Mouse (Mus musculus): ENCODE measurements around the gene Dtx1.

The Dtx1 gene

DNA sequence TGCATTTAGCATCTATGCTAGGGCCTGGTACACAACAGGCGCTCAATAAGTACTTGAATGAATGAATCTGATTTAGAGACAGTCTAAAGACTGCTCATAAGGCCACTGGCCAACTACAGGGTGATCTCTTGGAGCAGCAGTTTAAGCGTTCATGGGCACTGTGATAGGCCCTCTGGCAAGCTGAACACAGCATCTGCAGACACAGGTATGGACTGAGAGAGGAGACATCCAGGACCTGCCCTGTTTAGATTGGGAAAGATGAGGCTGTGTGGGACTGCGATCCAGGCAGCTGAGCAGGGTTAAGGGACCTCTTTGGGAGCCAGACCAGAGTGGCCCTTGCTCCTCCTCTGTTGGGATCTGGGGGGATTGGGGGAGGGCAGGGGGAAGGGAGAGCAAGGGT, at the start of gene Dtx1:
TSS of gene Dtx1 (minus strand) at position 101 of the 400 bp plus-strand sequence.
- DNase-seq = no peak

DNA sequence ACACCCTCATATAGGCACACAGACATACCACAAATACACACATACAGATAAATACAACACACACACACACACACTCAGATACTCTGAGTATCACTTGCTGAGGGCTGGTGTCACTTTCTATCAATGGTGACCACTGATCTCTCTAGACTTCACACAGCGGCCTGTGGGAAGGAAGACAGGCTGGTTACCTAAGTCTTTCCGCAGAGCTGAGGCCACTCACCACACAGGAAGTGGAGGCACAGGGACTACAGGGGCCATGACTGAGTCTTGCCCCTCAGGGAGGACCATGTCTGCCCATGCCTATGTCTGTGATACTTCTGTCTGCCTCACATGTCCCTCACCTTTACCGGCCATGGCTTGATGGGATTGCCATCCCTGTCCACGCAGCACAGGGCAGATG, 42.5 kb upstream of the Dtx1 start:
- DNase-seq = no peak

DNA sequence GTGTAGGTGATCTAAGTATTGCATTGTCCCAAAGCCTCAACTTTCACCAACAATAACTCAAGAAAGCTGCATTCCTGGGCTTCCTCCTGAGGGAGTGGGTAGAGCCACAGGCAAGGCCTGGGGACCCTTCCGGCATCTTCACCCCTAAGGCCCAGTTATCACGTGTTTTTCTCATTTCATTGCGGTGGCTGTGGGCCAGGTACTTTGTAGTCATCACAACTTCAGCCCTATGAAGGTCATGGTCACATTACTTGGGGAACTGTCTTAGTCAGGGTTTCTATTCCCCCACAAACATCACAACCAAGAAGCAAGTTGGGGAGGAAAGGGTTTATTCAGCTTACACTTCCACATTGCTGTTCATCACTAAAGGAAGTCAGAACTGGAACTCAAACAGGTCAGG, 41.1 kb upstream of the Dtx1 start:
- DNase-seq = no peak

DNA sequence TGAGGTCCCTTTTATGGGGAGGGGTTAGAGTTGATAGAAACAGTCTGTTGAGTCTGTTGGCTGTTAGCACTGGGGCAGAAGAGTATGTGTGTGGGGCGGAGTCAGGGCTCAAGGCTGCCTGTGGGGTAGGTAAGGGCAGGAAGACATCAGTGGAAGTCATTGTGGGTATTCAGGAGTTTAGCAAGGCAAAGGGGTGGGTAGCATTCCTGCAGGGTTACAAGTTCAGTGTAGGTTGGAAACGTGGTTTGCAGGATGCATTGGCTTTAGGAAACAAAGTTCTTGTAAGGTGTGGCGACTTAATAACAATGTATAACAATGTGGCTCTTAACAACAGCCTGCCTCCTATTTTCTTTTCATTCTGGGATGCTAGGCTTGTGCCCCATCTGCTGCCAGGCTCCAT, 39.5 kb upstream of the Dtx1 start:
- DNase-seq = no peak

DNA sequence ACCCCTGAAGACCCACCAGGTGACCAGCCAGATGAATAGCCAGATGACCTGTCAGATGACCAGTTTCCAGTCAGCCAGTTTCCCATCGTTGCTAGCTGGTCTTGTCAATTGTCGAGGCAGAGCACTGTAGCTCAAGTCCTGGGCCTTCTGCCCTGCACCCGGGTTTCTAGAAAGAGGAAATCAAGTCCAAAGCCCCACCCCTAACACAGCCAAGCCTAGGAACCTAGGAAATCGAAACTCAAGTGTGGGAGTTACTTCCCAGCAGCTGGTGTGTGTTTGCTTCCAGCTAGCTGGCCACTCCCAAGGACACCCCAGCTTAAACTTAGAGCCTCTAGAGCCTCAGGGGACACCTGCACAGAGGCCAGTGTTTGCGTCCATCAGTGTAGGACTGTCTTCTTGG, 38.0 kb upstream of the Dtx1 start, which contains the start of gene Oas2:
TSS of gene Oas2 (minus strand) at position 166 of the 400 bp plus-strand sequence.
- DNase-seq = no peak

DNA sequence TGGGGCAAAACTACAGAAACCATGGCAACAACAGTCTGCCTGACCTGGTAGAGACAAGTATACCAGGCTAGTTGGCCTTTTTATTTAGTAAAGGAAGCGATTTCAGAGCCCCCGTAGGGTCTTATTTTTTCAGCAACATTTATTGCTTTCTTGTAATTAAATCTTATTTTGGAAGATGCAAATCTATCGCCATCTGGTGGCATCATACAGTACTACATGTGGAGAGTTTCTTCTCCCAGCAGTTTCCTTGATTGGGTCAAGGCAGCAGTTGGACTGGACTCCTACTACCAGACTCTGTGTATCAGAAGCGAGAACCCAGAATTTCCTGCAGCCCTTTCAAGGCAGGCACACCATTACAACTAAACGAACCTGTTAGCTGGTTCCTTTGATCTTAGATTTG, 34.7 kb upstream of the Dtx1 start:
- peak; percentile 84 for DNase-seq

DNA sequence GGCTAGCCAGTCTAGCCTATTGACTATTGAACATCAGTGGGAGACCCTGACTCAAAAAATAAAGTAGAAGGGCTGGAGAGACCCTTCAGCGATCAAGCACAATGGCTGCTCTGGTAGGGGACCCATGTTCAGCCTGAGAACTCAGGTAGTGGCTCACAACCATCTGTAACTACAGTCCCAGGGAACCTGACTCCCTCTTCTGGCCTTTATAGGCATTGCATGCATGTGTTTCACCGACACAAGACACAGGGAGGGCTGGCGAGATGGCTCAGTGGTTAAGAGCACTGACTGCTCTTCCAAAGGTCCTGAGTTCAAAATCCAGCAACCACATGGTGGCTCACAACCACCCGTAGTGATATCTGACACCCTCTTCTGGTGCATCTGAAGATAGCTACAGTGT, 30.4 kb upstream of the Dtx1 start:
- DNase-seq = peak; percentile 82

DNA sequence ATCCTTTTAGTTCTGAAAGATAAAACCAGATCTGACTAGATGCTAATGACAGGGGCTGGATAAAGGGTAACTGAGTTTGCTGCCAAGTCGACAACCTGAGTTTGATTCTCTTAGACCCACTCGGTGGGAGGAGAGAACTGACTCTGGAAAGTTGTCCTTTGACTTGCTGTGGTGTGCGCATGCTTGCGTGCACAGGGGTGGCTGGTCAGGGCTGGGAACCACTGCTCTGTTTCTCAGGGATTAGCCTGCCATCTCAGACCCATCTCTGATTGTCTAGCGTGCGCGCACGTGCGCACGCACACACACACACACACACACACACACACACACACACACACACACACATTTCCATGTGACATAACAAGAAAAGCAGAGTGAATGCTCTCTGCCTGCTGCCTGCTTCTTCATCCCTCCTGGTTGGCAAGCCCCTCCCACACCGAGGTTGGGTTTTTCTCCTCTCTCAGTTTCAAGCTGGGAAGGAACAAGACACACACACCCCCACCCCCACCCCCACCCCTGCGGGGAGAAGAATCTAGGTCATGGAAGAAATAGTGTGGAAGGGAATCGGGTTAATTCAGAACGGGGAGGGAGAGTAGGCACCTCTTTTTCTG, 22.8 kb upstream of the Dtx1 start:
- peak; percentile 98 for DNase-seq

DNA sequence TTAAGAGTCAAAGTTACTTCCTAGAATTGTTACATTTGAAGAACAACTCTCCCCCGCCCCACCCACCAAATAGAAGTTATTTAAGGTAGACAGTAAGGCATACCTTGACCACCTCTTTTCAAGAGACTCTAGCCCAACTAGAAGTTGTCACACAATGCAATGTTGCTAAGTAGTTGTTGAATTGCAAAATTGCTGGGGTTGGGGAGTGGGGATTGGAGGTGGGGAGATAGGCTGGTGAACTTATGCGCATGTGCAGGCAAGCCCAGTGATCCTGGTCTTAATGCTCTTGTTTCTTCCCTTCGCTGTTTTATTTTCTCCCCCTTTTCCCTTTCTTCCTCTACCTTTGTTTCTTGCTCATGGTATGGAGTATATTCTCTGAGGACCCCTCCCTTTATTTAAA, 22.0 kb upstream of the Dtx1 start:
- DNase-seq = no peak

DNA sequence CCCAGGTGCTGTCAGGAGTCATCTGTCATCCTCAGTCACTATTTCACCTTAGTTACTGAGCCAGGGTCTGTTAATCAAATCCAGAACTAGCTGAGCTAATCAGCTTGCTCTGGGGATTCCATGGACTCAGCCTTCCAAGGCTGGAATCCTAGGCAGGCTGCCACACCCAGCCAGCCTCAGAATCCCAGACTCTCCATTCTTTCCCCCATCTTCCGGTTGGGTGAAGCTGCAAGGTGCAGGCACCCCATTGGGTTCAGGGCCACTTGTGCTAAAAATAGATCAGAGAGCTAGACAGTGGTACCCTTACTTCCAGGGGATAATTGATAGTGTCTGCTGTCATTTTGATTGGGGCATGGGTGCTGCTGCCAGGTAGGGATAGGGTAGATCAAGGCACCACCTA, 21.0 kb upstream of the Dtx1 start:
- no peak for DNase-seq

DNA sequence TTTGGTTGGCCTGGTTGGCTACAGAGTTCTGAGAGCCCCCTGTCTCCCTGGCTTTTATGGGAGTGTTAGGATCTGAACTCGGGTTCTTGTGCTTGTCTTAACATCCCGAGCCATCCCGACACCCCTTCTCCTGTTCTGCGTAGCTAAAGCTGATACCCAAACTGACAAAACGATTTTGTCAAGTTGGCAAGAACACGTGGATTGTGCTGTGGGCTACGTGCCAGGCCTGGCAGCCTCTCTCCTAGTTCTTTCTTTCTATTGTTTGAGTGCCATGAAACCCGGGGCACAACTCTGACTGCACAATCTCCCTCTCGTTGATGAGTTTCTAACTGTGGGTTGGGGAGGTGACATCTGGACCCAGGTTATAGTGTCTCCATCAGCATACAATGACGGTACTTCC, 17.6 kb upstream of the Dtx1 start:
- peak; percentile 91 for DNase-seq

DNA sequence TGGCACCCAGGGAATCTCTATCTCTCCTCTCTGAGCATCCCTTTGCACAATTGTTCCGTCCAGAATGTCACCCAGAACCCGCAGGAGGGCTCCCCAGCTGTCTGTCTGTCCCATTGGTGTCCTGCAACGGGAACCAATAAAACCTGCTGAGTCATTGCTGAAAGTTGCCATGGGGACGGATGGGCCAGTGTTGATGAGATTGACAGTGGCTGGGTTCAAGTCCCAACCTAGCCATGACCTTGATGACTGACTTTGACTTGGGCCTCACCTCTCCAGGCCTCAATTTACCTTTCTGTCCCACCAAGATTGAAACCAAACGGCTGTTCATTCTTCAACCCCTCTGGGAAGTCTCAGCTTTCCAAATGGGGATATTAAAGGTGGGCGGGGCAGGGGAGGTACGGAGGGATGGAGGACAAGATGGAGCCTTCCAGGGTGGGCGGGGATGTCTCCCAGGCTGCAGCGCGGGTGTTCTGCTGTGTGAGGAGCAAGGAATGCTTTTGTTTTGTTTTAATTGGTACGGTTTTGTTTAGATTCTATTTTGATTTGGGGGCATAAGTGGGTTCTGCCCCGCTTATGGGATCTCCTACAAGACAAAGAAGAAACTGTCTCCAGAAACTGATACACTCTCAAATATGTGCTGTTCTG, 14.2 kb upstream of the Dtx1 start:
- peak; percentile 67 for DNase-seq

DNA sequence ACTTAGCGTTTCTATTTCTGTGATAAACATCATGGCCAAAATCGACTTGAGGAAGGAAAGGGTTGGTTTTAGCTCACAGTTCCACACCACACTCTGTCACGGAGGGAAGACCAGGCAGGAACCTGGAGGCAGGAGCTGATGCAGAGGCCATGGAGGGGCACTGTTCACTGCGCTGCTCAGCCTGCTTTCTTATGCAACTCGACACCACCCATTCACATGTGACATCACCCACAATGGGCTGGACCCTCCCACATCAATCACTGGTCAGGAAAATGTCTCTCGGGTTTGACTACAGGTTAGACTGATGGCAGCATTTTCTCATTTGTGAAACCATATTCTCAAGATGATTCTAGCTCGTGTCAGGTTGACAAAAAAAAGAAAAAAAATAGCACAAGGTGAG, 9.3 kb upstream of the Dtx1 start:
- no peak for DNase-seq

DNA sequence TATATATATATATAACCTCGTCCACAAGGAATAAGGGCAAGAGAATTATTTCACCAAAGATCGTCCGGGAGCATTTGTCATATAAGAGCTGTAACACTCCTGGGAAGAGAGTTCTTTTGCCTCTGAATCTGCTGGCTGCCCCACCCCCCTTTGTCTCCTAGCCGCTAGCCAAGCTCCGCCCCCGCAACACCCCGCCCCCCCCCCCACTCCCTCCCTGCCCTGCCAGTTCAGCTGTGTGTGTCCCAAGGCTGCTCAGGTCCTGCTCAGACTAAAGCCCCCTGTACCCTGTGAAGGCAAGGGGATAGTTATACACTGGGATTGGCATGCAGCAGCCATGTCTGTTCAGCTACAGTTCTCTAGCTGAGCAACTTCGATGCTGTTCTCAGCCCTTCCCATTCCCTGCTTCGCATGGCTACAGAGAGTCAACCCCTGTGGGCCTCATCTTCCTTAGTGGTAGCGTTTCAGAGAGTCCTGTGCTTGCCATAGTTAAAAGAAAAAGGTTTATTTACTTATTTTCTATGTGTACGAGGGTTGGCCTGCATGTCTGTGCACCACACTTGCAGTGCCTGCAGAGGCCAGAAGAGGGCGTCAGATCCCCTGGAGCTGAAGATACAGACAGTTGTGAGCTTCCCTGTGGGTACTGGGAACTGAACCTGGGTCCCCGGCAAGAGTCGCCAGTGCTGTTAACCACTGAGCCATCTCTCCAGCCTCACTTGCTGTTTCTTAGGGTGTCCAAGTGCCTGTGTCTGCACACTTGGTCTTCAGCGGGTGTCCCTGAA, 7.1 kb upstream of the Dtx1 start:
- DNase-seq = peak; percentile 59

DNA sequence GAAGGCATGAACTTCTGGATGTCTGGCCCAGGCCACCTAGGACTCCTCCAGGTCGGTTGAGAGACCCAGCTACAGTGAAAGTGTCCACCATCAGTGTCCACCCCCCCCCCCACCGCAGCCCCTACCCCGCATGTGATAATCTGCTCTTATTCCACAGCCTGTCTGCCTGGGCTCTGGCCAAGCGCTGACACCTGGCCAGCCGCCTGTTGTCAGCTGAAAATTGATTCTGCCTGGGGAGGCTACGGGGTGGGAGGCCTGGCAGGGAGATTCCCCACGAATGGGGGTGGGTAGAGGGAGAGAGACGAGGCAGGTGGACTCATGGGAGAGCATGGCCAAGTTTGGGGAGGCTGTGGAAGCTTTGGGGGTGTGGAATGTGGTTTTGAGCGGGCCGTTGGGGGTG, 5.4 kb upstream of the Dtx1 start:
- no peak for DNase-seq

DNA sequence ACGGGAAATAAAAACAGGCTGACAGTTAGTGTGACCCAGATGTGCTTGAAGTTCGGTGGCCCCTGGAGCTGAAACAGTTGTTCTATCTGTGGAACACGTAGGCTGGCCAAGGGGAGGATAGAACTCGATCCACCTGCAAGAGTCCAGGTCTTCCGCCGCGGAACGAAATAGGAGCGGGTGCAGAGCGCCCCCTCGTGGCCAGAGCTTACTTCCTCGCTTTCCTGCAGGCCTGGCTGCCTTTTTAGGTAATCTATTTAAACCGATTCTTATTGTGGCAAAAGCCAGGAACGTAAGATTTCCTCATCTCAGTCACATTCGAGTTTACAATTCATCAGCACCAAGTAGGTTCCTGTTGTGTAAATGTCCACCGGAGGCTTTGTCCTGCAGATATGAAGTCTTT, 2.6 kb upstream of the Dtx1 start:
- DNase-seq = peak; percentile 81

DNA sequence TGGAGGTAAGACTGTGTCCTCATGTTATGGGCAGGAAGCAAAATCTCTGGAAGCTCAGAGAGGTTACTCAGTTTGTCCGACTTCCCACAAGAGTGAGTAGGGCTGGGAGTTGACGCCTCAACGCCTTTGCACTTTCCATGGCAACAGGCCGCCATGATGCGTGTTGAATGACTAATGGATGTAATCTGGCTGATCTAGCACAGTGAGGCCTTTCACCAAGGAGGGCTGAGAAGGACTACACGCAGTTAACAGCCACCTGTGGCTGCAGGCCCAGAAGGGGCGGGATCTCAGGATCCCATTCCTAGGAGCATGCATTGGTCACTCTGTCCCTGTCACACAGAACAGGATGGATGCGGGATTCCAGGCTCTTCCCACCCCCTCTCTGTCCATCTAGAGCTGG, 994 bp upstream of the Dtx1 start:
- DNase-seq = no peak

DNA sequence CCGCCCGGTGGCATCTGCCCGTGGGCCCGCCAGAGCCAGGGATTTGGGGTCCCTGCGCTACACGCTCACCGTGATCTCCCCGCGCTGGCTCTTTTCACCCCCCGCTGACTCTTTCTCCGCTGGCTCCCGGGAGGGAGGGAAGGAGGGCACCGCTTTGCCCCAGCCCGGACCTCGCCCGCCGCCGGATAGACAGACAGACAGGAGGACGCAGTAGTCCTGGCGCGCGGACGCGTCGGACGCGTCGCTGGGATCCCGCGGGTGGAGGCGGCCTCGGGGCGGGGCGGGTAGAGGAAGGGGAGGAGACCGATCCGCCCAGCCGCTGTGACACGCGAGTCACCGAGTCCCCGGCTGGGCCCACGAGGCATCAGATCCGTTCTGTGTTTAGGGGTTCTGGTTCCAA, 311 bp downstream of the Dtx1 start:
- peak; percentile 84 for DNase-seq

DNA sequence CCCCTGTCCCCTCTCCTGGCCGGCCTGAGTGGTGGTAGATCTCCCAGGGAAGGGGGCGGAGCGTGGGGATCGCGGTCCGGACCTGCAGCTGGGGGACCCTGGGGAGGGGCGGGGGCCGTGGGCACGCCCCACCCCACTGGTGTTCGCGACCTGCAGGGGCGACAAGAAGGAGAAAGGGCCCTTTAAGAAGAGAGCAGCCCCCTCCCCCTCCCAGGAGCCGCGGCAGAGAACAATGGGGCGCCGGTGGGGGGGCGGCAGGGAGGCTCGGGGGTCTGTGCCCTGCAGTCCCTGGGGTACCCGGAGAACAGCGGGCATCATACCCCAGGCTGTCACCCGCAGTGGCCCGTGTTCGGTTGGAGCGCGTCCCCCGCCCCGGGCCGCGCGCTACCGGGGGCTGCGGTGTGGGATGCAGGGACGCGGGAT, 890 bp downstream of the Dtx1 start:
- DNase-seq = peak; percentile 72

DNA sequence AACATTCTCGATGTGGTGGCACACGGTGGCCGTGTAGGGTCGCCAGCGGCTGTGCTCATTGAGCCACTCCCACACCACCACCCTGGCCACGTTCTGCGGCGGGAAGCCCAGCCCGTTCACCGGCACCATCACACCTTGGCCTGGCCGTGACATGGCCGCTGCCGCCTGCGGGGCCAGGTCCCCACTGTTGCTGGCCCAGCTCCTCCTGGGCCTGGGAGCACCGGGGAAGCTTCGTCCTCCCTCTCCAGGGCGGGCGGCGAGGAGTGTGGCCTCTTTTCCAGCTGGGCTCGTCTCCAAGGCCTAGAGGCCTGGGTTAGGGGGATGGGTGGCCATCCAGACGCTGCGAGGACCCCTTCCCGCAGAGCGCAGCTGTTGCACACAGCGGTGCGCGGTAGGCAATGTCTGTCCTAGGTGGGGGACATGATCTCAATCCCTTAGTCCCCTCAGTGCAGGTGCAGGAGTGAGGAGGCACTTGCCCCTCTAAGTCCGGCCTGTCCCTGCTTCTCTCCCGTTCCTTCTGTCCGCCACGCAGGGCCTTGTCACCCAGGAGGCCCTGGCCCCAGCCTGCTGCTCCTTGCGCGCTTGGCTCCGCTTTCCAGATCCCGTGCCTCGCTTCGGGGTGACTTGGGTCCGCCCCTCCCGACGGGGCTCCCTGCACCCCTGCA, 1.4 kb downstream of the Dtx1 start:
- peak; percentile 88 for DNase-seq

DNA sequence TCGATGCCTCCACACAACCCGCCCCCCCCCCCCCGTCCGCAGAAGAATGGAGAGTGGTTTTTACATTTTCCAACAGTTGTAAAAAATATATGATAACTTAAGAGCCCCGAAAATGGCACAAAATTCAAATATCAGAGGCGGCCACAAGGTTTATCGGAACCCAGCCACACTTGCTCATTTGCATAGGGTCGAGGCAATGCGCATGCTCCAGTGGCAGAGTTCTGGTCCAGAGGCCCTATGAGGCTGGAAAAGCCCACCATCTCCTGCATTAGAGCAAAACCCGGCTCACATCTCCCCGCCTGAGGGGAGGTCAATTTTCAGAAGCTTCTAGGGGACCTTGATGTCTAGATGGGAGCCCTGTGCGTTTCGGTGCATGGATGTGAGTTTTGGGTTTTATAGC, 4.8 kb downstream of the Dtx1 start:
- DNase-seq = no peak

DNA sequence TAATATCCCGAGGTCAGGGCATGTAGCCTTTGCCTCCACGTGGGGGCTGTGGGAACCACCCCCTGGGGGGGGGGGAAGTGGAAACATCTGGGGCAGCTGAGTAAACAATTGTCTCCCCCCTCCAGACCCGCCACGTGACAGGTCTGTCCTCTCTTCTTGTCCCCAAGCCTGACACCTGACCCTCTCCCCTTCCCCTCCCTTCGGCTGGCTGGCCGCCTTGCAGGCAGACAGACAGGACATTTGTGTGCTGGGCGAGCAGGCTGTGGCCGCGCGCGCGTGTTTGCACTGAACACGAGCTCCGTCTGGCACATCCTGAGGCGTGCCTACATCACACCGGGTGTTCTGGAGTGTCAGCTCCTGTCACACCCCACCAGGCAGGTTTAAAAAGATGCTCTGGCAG, 5.2 kb downstream of the Dtx1 start:
- peak; percentile 71 for DNase-seq

DNA sequence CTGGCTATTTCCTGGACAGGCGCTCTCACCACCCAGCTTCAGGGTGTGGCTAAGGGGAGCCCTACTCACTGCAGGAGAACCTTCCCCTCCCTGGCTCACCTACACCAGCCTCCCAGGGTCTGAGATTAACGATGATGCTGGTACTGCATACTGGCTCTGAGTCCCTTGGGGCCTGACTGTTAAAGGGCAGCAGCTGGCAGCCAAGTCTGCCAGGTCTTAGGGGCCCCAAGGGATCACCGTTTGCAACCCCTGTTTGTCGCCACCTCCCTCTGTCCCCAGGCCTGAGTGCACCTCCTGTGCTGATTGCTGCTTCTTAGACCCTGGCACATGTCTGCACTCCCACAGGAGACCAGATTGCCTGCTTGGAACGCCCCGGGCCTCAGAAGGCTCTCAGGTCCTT, 7.3 kb downstream of the Dtx1 start:
- no peak for DNase-seq

DNA sequence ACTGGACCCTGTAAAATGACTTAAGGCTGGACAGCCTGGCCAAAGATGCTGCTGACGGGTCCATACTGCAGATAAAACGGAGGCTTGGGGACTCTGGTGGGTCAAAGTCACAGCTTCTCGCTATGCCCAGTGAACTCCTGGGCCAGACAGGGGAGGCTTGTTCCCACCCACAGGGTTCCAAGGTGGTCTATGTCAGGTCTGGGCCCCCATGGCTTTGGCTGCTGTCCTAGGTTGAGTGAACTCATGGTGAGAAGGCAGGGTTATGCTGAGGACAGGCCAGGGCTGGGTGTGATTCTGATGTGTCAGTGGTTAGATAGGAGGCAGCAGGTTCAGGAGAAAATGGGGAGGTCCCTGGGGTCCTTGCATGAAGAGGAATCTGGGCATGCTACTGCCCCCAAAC, 8.1 kb downstream of the Dtx1 start:
- DNase-seq = no peak

All from retina, postnatal 1 day (tissue).